Mouse (Mus musculus) kidney, adult 2 months (tissue): ENCODE data around the gene Abhd14a.

Experiments
- CTCF ChIP-seq: fragments of 200-500 bp; conservative IDR thresholded peaks from 2 replicates; pipeline ENCODE4 v1.5.1; 2011; ENCODE audit warnings: low read depth, mild to moderate bottlenecking, control low read depth, low read length, moderate library complexity, mixed read lengths; ENCODE audit not compliant: insufficient read depth, insufficient read length
- POLR2A ChIP-seq: fragments of 200-500 bp; IDR thresholded peaks from one replicate; pipeline ENCODE4 v1.6.1; 2011; ENCODE audit warnings: low read depth, low read length, control low read depth

GRCm38 (mm10) chr9:106481075-106481474 lies 33.6 kb upstream of the Abhd14a start:
- TF ChIP-seq CTCF: no peak
- TF ChIP-seq POLR2A: no peak
